Mouse (Mus musculus) G1E-ER4 (cell line): ENCODE measurements at regions not wholly inside any gene's neighbourhood (a gene's known extent, or its start where the extent isn't known, plus 50 kb on each side); places are given as distances from the start of the nearest gene placed in this dataset.

Source experiments
- GATA1 ChIP-seq: IDR thresholded peaks from one replicate; pipeline ENCODE4 v1.8.0; 2012; ENCODE audit warnings: low read length, inconsistent platforms

DNA sequence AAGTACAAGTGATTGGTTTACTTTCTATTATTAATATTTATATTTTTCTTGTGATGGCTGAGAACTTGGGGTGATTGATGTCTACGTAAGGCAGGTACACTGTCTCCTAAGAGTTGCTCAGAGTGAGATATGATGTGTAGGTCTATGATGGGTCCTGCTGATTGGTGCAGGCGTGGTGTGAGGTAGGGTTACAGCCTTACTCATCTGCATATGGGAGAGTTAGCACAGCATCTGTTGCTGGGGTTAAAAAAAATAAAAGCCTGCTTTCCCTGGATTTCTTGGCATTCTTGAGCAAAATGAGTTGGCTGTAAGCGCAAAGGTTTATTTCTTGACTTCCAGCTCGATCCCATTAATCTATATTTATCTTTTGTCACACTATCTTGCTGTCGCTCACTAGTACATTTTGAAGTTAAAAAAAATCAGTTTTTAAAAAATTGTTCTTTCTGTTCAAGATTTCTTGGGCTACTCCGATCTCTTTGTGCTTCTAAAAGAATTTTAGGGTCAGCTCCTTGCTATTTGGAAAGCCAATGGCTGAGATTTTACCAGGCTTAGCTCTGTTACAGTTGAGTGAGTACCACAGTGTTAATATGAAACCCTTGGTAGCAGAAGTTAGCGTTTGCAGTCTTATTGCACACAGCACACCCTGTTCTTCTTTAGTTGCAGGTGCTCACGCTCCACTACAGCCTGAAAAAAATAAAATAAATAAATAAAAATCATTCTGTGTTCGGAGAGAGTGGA lies 482.0 kb downstream of the Plekhb2 start:
- TF ChIP-seq GATA1: no peak

- TF ChIP-seq GATA1: no peak
These were observed 482.5 kb downstream of the Plekhb2 start for GRCm38 (mm10) chr1:35332340-35332684.

DNA sequence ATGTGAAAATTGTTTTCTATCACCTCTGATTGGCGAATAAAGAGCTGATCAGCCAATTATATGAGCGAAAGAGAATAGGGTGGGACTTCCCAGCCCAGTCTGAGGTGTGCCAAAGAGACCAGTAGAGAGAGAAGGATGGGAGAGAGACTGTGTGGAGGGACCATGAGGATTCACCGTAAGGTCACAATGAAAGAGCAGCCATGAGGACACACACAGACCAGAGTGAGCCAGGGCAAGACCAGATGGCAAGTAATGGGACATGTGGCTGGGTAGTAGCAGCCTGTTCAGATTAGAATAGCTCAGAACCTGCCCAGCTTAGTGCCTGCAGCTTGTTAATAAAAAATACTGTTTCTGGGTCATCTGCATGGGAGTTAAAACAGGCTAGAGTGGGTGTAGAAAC lies 487.9 kb downstream of the Plekhb2 start:
- TF ChIP-seq GATA1: no peak

GRCm38 (mm10) chr1:35338184-35338583 lies 488.4 kb downstream of the Plekhb2 start:
- TF ChIP-seq GATA1: no peak

DNA sequence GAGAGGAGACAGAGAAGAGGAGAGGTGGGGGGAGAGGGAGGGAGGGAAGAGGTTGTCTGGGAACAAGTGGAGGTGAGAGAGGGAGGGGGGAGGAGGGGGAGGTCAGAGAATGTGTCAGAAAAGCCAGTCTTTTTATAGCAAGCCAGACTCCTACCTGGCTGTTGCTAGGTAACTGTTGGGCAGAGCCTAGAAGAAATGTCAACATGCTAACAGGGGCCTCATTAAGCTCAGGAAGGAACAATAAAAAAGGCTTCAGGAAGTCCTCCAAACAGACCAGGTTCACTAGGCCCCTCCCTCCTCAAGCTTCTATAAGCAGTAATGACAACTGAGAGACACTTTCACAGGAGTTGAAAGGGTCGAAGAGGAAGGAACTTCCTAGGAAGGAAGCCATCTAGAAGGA lies 494.8 kb downstream of the Plekhb2 start:
- TF ChIP-seq GATA1: no peak

DNA sequence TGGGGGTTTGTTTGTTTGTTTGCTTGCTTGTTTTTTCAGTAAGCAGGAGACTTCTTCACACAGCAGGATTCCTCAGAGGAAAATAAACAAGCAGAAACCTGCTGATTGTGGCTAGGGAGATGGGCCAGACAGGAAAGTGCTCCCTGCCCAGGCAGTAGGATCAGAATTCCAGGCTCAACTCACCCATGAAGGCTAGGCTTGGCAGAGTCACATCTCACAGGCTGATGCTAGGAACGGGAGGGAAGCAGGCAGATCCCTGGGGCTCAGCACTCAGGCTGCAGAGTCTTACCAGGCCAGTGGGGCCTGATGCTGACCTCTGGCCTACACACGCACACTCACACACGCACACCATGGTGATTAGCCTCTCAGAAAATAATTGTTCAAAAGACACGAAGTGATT lies 498.5 kb downstream of the Plekhb2 start:
- TF ChIP-seq GATA1: no peak

DNA sequence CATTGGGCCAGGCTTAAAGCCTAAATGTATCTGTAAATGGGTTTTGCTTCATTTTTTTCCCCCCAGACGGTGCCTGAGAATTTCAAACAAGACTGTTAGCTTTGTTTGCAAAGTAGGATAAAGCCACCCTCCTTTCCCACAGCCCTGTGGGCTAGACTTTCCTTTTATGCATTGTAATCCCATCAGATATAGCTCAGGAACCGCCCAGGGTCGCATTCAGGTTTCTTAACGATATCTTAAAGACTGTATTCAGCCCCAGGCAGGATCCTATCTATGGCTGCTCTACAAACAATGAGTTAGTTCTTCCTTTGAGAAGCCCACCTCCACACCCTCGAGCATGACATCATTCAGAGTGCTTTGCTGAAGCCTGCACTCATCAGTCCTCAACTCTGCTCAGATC lies 509.2 kb downstream of the Plekhb2 start:
- no peak for TF ChIP-seq GATA1

DNA sequence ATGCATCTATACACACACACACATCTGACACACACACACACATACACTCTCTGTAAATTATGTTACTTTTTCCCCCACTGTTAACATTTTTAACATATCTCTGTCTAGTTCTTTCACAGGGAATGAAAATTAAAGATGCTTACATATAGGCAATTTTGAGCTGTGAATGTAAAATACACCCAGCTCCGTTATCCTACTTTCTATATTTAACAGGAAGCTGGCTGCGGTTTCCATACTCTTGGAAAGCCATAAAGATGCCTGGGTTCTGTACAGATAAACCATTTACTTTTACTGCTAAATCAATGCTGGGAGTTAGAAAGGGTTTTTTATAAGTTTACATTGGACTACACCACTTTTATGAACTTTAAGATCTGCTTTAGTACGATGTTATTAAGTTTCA lies 511.7 kb downstream of the Plekhb2 start:
- no peak for TF ChIP-seq GATA1

DNA sequence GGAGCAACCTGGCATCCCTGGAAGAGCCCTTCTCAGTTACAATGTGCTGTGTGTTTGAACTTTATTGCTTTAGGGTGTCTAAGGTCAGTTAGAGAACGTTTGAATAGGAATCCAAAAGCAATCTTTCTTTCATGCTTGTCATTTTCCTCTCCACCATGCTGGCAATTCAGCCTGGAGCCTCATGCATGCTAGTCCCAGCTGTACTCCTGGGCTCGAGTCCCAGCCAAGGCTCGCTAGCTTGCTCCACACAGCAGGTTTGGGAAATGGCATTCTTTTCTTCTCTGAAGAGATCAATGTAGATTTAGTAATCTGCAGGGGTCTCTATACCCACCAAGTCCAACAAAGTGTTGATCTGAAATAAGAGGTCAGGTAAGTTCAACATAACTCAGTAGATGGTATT lies 513.1 kb downstream of the Plekhb2 start:
- no peak for TF ChIP-seq GATA1

GRCm38 (mm10) chr1:35366559-35366958 lies 516.8 kb downstream of the Plekhb2 start:
- no peak for TF ChIP-seq GATA1

GRCm38 (mm10) chr1:35372751-35373150 lies 523.0 kb downstream of the Plekhb2 start:
- no peak for TF ChIP-seq GATA1

- TF ChIP-seq GATA1: no peak
These were observed 531.0 kb downstream of the Plekhb2 start for GRCm38 (mm10) chr1:35380633-35381385.

GRCm38 (mm10) chr1:35385430-35385829 lies 535.7 kb downstream of the Plekhb2 start:
- TF ChIP-seq GATA1: no peak

DNA sequence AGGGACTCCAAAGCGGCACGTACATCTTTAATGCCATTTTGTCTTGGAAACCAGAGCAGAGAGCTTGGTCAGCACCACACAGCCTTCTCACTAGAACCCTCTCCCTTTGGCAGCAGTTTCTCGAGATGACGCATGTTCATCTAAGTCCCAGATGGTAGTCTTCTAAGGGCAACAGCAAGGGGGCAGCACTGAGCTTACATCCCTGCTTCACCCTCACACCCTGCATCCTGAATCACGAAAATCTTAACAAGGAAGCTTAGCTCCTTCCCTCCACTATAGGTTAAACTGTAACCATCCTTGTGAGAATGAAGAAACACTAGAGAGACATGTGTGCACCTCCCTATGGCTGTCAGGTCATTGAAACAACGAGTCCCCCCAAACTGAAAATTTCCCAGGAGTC lies 538.4 kb downstream of the Plekhb2 start:
- TF ChIP-seq GATA1: no peak

DNA sequence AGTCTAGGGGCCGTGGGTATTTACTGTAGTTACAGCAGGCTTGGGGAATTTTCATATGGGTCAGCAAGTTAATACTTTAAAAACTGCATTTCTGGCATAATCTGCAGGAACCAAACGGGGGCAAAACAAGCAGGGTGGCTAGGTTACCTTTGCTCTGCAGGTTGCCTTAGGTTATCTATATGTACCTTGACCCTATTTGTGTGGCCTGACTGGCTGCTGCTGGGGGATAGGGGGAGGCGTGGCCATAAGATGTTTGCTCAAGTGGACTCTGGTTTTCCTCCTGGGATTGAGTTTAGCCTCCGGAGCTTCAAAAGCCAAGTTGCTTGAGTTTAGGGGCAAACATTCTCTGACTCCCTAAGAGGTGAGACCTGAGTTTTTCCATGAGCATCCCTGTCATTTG lies 540.6 kb downstream of the Plekhb2 start:
- no peak for TF ChIP-seq GATA1

DNA sequence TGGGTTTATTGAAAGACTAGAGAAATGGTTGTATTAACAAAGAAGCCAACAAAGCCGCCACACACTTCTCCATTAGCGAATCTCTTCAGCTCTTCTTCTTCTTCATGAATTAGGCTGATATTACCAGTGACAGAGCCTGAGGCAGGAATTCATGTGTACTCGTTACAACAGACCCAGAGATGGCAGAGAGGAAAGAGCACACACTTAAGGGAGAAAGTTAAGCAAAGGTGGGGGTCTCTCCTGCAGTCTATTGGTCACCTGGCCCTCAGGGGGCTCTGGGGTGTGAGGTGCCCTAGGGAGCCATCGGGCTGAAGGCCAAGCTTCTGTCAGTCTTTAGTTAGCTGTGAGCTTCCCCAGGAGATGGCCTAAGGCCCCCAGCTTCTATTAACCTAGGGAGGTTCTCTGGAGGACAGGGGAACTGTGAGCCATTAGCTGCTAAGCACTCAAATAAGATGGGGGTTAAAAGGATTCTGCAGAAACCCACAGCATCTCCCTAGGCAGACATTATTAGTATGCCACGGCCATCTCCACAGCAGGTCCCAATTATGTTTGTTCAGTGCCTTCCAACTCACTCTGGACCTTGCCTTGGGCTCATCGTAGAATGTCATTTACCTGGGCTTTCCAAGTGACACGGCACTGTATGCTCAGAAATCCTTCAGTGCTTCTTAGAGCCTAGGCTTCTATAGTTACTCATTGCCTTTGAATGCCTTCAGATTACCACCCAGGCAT lies 541.2 kb downstream of the Plekhb2 start:
- no peak for TF ChIP-seq GATA1
